Mouse (Mus musculus): ENCODE results near the gene Slc22a20.

The Slc22a20 gene

GRCm38 (mm10) chr19:5924713-5925093 lies 61.2 kb downstream of the Slc22a20 start, which contains the start of gene Cdc42ep2:
TSS of gene Cdc42ep2 (minus strand) at chr19:5924816.
- DNase-seq (ENCODE audit: low read depth, low spot score) = peak; percentile 83

DNA sequence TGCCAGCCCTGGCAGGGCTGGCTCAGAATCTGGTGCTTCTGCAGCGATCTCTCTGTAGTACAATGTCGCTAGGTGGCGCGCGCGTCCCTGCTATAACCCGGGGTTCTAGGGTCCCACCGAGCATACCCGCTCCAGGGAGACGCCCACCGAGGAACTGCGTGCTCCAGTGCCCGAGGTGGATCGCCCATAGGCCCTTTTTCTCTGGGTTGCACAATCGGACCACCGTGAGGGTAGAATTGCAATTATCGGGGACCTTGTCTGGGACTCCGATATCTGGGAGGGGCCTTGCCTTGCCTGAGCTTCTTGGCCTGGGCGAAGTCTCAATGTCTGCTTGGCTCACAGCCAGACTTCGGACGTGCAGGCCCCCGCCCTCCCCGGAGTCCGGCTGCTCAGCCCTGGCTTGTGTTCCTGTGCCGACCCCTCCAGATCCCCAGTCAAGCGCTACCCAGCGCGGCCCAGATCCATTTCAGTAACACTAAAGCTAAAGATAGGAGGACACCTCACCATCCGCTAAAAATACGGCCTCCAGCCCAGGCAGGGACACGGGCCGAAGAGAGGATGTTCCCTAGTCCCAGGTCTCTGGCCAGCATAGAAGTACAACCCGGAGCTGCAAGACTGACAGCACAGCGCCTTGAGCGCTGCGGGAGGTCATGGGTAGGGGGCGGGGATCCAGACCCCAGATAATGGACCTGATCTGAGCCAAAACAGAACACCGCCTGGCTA lies 61.8 kb downstream of the Slc22a20 start:
- DNase-seq (ENCODE audit: low read depth, low spot score) = peak; percentile 74

GRCm38 (mm10) chr19:5922963-5923362 lies 63.0 kb downstream of the Slc22a20 start:
- DNase-seq (ENCODE audit: low read depth, low spot score) = no peak

GRCm38 (mm10) chr19:5922119-5922942 lies 63.6 kb downstream of the Slc22a20 start:
- DNase-seq (ENCODE audit: low read depth, low spot score) = no peak

DNA sequence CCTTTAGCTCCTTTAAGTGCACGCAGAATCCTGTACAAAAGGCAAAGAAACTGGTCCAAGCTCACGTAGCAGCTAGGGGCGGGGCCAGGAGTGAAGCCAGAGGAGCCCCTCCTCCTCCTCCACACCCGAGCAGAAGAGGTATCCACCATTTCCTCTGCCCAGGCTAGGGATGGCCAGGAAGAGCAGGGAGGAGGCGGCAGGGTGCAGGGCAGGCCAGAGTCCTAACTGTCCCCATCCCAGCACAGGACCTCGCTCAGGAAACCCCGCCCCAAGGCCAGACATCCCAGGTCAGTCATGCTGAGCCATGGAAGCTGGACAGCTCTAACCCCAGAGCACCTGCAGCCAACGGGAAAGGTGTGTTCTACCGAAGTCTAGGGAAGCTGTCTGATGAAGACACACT lies 64.2 kb downstream of the Slc22a20 start:
- no peak for DNase-seq (ENCODE audit: low read depth, low spot score)

All from brain, embryonic 18.5 days (tissue).